Mouse (Mus musculus) liver (tissue): ENCODE data around the gene Pard3.

Experiments used
- DNase-seq: peaks from one replicate; pipeline ENCODE4 v3.0.0-alpha.2; 2020; ENCODE audit warnings: mixed read lengths

Gene Pard3

DNA sequence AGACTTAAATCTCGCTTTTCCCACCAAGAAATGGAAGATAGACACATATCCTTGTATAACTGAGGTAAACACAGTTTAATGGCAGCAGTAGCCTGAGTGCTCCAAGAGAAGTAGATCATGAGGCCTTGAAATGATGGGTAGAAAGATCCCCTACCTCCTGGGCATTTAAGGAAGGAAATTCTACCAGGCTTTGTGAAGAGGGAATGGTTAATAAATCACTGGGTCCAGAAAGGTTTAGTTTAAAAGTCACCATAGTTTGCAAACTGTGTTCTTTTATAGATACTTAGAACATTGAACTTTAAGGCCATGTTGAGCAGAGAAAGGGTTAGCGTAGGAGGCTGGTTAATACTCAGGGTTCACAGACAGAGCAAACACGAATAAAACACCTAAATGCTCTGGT is 187.8 kb downstream of the Pard3 start:
- DNase-seq: no peak

DNA sequence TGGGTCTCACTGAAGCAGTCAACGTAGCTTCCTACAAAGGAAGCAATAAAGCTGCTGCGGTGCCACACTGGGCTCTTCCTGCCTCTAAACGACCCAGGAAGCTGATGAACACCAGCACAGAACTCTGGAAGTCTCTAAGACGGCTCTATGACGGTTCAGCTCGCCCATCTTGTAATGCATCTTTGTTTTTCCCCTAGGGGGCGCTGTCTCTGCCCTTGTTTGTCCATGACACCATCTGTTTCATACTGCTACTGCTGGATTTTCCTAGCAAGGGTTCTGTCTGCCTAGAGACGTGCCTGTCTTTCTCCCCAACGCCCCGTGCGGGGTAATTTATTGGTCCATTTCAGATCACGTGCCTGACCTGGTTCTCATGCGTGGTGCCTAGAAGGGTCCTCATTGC is 188.3 kb downstream of the Pard3 start:
- DNase-seq: no peak

DNA sequence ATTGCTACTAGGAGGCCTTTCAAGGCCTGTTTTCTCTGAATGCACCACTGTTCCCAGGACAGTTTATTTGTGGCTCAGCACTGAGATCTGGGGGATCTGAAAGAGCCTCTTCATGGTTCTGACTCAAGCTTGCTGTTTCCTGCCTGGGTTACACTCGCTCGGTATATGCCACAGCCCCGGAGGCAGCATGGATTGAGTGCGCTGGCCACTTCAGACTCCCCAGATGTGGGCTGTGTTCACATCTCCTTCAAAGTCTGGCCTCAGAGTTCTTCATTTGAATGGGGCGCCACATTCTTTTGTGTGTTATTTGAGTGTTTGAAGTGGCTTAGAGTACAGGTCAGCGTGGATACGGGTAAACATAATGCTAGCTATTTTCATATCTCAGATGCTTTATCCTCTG is 190.9 kb downstream of the Pard3 start:
- no peak for DNase-seq

DNA sequence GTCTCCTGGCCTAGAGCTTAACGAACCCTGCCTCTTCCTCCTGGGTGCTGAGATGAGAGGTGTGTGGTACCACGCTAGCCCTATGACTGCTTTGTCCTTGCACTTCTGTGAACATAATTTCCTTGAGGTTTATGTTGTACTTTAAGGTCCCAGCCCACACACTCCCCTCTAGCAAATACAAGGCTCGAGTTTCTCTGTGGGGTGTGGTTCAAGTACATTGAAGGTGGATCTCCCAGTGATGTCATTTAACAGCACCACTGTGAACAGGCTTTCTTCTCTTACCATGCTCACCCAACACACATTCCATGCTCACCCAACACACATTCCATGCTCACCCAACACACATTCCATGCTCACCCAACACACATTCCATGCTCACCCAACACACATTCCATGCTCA is 193.4 kb downstream of the Pard3 start:
- no peak for DNase-seq

DNA sequence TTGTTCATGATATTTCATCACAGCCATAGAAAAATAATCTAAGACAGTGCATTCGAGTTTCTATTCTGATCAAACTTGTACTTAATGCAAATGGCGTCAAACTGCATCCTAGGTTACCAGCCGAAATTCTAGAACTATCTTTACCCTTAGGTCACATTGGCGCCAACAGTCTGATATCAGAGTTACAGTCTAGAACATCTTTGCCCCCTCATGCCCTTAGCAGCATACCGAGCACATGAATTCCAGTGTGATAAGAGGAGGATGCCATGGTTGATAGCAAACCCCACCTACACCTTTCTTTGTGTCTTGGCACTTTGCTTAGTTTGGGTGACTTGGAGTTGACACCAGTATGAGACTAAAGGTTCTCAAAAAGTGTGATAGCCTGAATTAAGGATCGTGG is 197.4 kb downstream of the Pard3 start:
- DNase-seq: no peak

DNA sequence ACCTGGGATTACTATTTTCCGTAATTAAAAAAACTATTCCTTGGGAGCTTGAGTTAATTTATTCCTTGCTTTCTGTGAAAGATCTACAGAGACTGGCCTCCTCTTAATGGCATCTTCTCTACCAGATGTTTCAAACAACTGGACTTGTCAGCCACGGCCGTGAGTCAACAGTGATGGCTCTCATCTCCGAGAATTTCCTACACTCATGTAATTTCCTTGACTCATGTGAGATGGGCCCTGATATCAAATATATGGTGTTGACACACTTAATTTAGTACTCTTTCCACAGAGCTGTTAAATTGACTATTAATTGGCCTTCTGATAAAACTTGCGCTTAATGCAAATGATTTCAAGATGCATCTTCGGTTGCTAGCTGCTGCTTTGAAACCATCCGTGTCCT is 198.3 kb downstream of the Pard3 start:
- DNase-seq: no peak

DNA sequence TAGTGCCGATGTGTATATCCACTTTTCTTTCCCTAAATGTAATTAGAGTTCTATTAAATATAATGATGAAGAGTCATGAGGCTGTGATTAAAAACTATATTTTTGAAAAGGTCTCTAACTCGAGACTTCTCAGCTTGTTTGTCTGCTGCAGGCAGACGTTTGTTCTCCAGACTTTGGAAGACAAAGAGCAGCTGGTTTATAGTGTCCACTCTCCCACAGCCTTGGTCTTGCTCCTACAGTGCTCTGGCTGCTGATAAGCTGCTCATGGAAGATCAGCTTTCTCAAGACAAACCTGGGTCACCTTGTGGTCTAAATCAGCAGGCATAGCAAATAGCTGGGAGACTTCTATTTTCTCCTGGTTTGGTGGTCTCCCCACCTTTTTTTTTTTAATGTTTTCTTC is 198.7 kb downstream of the Pard3 start:
- no peak for DNase-seq

DNA sequence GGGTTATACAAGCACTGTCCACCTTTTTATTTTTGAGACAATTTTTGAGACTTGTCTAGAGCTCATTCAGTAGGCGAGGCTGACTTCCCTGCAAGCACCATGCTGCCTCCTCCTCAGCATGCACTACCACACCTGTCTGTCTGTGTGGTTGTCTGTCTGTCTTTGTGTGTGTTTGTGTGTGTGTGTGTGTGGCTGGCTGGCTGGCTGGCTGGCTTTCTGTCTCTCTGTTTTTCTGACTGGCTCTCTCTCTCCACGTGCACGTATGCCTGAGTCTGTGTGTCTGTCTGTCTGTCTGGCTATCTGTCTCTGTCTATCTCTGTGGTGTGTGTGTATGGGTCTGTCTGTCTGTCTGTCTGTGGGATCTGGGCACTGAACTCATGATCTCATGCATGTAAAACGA is 199.2 kb downstream of the Pard3 start:
- no peak for DNase-seq

DNA sequence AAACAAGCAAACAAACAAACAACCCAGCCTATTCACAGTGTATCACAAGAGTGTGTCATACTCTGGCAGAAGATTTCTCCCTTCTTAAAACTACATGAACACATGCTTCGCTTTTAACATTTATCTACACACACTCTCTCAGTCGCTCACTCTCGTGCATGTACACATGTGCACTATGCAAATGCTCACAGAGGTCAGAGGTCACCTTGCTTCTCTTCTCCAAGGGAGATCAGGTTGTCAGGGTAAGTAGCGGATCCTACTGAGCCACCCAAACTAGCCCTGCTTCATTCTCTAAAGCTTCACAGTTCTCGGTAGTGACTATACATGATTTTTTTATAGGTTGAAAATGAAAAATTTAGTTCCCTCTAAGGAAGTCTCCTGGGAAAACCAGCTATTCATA is 199.8 kb downstream of the Pard3 start:
- no peak for DNase-seq

DNA sequence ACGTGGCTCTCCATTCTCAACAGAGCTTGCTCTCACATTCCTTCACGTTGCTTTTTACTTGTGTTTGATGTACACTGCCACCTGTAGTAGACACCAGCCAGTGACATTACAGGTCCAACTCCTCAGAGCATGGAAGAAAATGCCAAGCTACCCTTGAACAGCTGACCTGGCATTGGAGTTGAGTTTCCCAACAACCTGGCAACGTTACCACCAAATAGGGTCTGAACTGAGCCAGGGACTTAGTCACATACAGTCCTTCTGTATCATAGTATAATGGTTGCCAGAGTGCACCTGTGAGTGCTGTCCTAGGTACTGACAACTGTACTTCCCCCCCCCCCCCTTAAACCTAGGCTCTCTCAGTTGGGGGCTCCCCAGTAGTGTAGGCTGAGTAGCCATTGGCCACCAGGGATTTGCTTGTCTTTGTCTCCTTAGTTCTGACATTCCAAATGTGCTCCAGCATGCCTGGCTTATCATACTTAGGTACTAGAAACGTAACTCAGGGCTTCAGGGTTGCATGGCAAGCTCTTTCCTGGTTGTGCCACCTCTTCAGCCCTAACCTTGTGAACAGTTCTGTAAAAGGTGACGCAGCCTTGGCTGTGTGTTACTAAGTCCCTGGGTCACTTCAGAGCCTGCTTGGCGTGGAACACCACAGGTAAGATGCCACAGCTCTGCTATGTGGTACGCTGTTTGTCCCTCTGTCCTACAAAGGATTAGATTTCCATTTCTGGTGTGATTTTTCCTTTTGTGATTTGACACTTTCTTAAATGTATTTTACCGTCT is 201.2 kb downstream of the Pard3 start:
- no peak for DNase-seq

DNA sequence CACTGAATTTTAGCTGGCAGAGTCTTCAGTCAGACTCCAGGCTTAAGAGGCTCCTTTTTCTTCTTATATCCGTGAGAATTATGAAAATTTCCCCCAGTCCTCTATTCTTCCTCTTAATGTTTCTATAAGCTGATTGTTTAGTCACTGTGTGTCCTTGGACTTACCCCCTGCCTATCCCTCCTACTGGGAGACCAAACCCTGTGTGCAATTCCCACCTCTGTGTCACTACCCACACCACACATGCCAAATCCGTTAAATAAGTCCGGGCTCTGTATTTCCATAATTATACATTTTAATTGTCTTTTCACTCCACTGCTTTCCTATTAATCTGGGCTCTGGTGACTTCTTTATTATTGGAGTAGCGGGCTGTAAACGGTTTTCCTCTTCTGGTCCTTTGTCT is 203.1 kb downstream of the Pard3 start:
- no peak for DNase-seq

DNA sequence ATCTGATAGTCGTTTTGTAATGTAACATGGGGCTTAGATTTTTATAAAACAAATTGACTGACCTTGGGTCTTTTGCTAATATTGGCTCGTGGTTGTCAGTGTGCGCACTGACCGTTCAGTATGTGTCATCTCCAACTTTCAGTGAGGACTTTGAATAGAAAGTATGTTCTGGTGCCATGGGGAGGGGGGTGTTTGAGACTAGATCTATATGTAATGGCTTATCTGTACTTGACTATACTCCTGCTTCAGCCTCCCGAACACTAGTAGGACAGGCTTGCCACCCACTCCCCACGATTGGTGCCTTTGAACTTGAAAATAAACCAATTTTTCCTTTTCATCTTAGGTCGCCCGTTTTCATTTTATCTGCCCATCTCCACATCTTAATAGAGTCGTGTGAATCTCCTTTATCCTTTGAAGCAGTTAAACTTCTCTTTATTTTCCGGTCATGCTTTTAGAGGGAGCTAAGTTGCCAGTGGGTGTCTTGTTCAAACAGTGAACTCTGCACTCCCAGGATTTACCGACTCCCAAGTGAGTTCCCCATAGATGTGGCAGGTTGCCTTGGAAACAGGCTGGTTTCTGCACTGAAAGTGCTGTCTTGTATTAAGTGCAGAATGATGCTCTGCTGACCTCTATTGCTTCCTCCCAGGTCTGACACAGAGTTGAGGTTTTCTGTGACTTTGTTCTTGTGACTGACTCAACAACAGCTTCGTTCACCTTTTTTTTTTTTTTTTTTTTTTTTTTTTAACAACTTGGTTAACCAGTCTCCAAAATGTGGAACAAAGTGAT is 204.7 kb downstream of the Pard3 start:
- DNase-seq: no peak

DNA sequence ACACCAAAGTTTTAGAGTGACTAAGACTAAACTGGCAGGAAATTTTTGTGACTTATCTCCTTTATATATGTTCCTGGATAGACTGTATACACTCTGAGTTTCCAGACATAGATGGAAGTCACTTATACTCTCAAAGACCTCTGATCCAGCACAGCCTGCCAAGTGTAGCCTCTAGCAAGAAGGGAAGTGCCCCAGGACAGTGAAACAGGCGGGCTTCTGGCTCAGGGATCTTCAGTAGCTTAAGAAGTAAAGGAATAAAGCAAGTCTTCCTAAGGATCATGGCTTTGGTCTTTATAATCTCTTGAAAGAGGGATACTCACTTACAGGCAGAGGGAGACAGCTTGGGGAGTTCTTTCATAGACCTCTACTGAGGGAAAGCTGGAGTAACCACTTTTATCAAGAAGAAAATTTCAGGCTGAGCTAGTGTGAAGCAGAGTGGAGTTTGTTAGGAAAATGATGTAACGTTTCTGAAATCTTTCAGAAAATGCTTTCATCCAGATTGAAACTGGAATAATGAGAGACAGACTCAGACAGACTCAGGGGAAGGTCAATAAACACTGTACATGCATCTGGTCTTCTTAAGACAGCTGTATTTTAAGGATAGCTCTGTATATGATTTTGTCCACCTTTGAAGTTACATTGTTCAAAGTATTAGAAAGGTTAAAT is 205.5 kb downstream of the Pard3 start:
- DNase-seq: no peak

DNA sequence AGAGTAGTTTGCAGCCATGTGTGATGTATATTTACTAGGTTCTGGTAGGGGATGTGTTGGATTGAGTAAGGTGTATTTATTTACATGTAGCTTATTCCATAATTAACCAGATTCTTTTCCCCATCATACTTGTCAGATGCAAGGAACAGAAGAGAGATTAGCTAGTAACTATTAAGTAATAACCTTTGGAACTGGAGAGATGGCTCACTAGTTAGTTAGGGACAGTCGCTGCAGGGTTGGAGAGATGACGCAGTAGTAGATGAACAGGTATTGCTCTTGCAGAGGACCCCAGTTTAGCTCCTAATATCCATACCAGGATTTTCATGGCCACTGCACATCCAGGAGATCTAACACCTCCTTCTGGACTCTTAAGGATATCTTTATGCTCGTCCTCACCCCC is 207.5 kb downstream of the Pard3 start:
- DNase-seq: no peak

DNA sequence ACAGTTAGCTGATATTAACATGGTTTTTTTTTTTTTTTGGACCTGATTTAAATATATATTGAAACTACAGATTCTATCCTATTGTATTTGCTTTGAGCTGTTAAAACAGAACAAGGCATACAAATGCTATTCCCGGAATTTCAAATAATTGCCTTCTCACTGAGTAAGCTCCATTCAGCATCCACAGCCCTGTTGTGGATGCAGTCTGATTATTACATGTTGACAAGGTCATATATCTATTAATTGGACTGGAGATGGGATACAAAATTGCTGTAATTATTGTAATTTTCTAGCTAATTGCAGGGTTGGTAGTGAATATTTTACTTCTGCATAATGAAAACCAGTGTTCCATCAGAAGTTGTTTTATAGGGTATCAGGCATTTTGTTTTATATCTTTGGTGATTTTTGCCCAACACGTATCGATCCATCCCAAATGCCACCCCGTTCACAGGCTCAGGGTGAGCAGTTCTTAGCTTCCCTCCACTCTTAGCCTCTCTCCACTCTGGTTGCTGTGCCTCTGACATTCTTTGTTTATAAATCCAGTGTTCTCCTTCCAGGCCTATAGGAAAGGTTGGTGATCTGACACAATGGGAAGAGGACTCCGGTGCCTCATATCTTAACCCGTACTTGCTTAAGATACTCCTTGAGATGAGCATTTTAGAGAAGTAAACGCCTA is 216.7 kb downstream of the Pard3 start:
- no peak for DNase-seq

DNA sequence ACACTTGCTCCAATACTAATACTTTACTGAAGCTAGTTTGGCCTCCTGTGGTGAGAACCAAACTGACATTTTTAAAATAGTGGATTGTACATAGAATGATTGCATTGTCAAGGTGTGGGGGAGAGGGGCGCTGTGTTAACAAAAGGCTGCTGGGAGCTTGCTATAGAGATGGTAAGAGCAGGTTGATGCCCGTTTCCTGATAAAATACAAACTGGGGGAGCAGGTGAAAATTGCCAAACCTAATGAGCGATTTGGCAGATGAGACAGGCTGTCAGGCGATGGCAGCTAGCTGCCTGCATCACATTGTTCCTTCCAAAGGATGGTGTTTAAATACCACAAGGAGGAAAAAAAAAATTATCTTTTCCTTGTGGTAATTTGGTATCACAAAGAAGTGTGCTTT is 217.3 kb downstream of the Pard3 start:
- no peak for DNase-seq

DNA sequence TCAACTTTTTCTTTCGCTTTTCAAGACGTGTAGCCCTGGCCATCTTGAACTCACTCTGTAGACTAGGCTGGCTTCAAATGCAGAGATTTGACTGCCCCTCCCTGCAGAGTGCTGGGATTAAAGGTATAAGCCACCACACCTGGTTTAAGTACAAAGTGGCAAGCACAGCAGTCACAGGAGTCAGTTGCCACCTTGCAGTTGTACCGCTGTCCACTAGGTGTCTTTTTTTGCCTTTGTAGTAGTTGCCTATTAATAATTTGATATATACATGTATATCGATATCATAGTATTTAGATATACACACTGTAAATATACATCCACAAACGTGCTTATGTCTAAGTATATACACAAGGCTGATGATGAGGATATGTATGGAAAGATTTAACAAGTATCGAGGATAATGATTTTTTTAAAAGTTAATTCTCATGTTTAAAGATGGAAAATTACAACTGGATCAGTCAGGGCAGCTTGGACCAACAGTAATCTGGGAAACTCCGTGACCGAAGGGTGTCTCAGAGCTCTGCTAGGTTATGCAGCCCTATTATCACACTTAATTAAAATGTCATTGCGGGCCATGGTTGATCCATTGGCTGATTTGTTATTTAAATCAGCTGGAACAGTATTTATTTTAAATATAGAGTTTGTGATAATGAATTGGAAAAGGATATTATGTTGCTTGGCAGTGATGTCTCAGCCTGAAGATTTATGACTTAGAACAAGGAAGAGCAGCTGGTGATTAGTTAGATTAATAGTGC is 220.9 kb downstream of the Pard3 start:
- no peak for DNase-seq

DNA sequence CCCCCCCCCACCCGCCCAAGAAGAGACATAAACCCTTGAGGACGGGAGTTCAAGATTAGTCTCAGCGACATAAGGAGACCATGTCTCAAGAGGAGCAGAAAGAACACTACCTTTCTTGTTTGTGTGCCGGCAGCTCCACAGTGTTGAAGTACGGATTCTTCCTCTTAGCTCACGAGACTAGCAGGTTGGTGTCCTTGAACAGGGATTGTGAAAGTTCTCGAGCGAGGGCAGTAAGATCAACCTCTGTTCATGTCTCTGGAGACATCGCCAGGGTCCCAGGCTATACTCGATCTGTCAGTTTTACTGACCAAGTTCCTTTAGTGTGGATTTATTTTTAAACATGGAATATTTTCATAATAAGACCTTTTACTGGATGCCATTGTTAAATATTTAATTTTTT is 224.1 kb downstream of the Pard3 start:
- no peak for DNase-seq

DNA sequence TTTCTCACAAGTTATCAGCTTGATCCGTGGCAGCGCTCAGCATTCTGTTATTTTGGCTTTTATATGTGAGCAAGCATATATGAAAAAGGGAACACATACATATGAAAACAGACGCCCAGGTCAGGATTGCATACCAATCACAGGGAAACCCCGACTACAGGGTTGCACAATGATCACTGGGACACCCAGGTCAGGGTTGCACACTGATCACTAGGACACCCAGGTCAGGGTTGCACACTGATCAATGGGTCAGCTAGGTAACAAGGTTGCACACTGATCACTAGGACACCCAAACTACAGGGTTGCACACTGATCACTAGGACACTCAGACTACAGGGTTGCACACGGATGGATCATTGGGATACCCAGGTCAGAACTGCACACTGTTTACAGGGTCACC is 228.6 kb downstream of the Pard3 start:
- DNase-seq: peak; percentile 8

DNA sequence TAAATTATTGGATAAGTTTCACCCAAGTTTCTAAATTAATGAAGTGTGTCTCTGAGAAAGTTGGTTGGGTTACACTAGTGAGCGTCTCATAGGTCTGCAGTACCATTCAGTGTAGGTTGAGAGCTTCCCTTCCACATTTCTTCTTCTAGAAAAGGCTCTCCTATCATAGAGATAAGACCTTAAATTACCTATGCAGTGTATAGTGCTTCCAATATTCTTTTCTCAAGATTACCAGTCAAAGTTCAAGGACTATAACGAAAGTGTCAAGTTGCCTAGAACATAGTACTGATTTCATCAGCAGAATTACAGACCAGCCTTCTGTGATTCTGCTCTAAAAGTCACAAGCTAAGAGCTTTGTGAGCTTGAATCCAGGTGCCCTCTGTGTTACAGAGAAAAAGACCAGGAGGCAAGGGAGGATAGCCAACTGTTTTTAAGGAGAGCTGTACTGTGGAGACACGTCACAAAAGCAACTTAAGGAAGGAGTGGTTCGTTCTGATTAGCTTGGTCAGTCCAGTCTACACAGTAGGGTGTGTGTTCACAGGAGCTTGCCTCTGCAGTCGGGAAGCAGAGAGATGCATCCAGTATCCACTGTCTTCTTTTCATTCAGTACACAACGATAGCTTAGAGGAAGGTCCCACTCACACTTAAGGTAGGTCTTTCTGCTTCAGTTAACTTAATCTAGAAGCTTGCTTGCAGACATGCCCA is 229.5 kb downstream of the Pard3 start:
- no peak for DNase-seq

DNA sequence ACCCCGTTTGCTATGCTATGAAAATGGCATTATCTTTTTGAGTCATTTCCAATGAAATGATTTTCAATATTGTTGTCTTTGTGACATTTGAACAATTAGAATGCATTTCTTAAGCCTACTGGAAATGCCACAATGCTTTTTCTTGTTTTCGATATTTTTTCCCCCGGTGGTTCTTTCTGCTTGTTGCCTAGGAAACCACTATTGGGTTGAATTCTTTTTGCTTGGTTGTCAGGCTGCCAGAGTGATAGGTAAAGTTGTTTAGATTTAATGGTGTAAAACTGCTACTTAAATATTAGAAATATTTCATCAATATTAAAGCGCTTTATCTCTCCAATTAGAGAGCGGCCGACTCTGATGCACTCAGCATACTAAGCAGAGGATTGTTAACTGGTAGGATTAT is 230.4 kb downstream of the Pard3 start:
- no peak for DNase-seq

DNA sequence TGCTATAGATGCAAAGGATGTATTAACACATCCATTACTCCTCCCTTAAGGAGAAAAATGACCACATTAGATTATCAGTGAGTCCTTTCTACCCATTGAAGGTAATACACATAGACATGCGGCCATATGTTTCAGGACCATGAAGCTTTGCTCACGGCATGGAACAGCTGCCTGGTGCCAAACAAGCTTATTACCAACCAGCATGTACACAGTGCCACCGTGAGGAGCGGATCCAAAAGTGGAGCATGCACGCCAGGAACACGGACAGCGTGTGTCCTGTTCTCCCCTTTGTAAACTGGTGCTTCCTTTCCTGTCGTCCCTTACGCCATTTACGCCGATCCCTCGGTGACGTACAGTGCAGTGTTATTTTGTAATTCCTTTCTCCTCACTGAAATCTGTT is 232.2 kb downstream of the Pard3 start:
- DNase-seq: no peak
